Mouse (Mus musculus) thymus, postnatal 0 days (tissue): ENCODE results near the gene Nt5dc3. TPM values are rescaled to one million over a fixed set of nuclear protein-coding genes. Genes with fewer than 3 reads are reported as not detected.

Experiments
- DNase-seq: peaks from one replicate; pipeline ENCODE4 v3.0.0-alpha.2; 2015; ENCODE audit warnings: low spot score
- polyA plus RNA-seq: library from polyadenylated mRNA; unstranded; fragments of >200 nt; fragmentation: Nextera tagmentation; extraction: Ambion mirVana; gene quantifications from 2 replicates; pipeline ENCODE4 v1.2.1, GENCODE M21; 2015

Gene Nt5dc3
- polyA plus RNA-seq, 1 experiment from 2014 or later, result 0.61 TPM

GRCm38 (mm10) chr10:86779117-86779755 lies 431 bp downstream of the Nt5dc3 start:
- DNase-seq, result no peak

- DNase-seq, result no peak
Observed at GRCm38 (mm10) chr10:86779816-86780500, 1.2 kb downstream of the Nt5dc3 start.

GRCm38 (mm10) chr10:86781641-86782040 lies 2.8 kb downstream of the Nt5dc3 start:
- DNase-seq, result no peak

GRCm38 (mm10) chr10:86782656-86783055 lies 3.9 kb downstream of the Nt5dc3 start:
- DNase-seq, result no peak

- no peak for DNase-seq
Observed at GRCm38 (mm10) chr10:86783561-86783960, 4.8 kb downstream of the Nt5dc3 start.

- DNase-seq, result no peak
Observed at GRCm38 (mm10) chr10:86784126-86784675, 5.4 kb downstream of the Nt5dc3 start.

GRCm38 (mm10) chr10:86785396-86785795 lies 6.6 kb downstream of the Nt5dc3 start:
- DNase-seq, result no peak

GRCm38 (mm10) chr10:86786083-86786482 lies 7.3 kb downstream of the Nt5dc3 start:
- DNase-seq, result no peak

GRCm38 (mm10) chr10:86788193-86788592 lies 9.4 kb downstream of the Nt5dc3 start:
- DNase-seq, result no peak

GRCm38 (mm10) chr10:86789146-86789672 lies 10.4 kb downstream of the Nt5dc3 start:
- DNase-seq, result no peak

- no peak for DNase-seq
Observed at GRCm38 (mm10) chr10:86791507-86792184, 12.8 kb downstream of the Nt5dc3 start.

- no peak for DNase-seq
Observed at GRCm38 (mm10) chr10:86793509-86793951, 14.7 kb downstream of the Nt5dc3 start.

- DNase-seq, result no peak
Observed at GRCm38 (mm10) chr10:86794196-86794595, 15.4 kb downstream of the Nt5dc3 start.

GRCm38 (mm10) chr10:86794794-86795535 lies 16.2 kb downstream of the Nt5dc3 start:
- no peak for DNase-seq

- DNase-seq, result no peak
Observed at GRCm38 (mm10) chr10:86796073-86796741, 17.4 kb downstream of the Nt5dc3 start.

GRCm38 (mm10) chr10:86807362-86807761 lies 28.6 kb downstream of the Nt5dc3 start:
- DNase-seq, result no peak

- DNase-seq, result no peak
Observed at GRCm38 (mm10) chr10:86808013-86808758, 29.4 kb downstream of the Nt5dc3 start.

- DNase-seq, result no peak
Observed at GRCm38 (mm10) chr10:86810000-86810399, 31.2 kb downstream of the Nt5dc3 start.

GRCm38 (mm10) chr10:86810612-86811011 lies 31.8 kb downstream of the Nt5dc3 start:
- no peak for DNase-seq
